12 mouse cellular contexts compared by ENCODE assay signal in the genomic region with DNA sequence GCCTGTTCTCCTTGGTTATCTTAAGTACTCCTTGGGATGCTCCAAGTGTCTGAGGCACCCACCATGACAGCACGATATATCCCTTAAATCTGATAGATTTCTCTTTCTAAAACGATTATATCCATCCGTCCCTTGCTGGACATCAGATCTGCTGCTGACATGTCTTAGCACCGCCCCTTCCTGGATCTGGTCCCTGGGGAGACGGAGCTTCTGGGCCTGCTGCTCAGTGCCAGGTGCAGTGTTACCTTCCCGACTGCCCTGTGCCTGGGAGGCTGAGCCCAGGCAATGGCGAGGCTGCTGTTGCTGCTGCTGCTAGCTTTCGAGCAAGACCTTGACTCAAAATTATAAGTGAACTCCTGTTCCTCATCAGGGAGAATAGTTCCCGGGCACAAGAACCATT.
DNase-seq lines count a peak whose midpoint lies in the region; ATAC-seq lines count a peak whose summit lies in the region.
"Had no signal": no experiment of that assay in that cellular context is flagged by ENCODE, and none has a peak within 500 bp of the region (broad histone marks: within the 10 kb centered on the region; RNA-seq: fewer than 3 reads in every experiment).

No protein-coding gene starts in this region.

- H3K9me3 ChIP-seq in embryonic facial prominence, embryonic 13.5 days, result no peaks in the 10 kb centered on the region
- H3K9me3 ChIP-seq in embryonic facial prominence, embryonic 10.5 days, result no peaks in the 10 kb centered on the region
- no peaks in the 10 kb centered on the region for H3K9me3 ChIP-seq in kidney, embryonic 16.5 days (ENCODE audit: low read length)
- no peaks in the 10 kb centered on the region for H3K9me3 ChIP-seq in lung, embryonic 16.5 days (ENCODE audit: control insufficient read depth, low read length)
- no peaks in the 10 kb centered on the region for H3K9me3 ChIP-seq in stomach, embryonic 16.5 days (replicated peaks; ENCODE audit: control insufficient read depth, low read length)
- H3K9me3 ChIP-seq: forebrain, embryonic 10.5 days; liver, embryonic 13.5 days had no signal

- peaks cover 27% of the 10 kb centered on the region for H3K4me1 ChIP-seq in embryonic facial prominence, embryonic 13.5 days
- peaks cover 36% of the 10 kb centered on the region for H3K4me1 ChIP-seq in embryonic facial prominence, embryonic 10.5 days
- peaks cover 17% of the 10 kb centered on the region for H3K4me1 ChIP-seq in kidney, embryonic 16.5 days (ENCODE audit: insufficient read depth, low read length)
- H3K4me1 ChIP-seq in lung, embryonic 16.5 days (replicated peaks; ENCODE audit: control insufficient read depth, insufficient read depth, low read length), result peaks cover 15% of the 10 kb centered on the region
- H3K4me1 ChIP-seq in stomach, embryonic 16.5 days (ENCODE audit: control insufficient read depth, insufficient read depth, low read length), result peaks cover 6% of the 10 kb centered on the region; the same call in 1 of the 2 replicates
- H3K4me1 ChIP-seq: liver, embryonic 13.5 days had no signal

- H3K27ac ChIP-seq in embryonic facial prominence, embryonic 13.5 days, result peak overlapping the region; percentile 66
- no peak overlapping the region for H3K27ac ChIP-seq in embryonic facial prominence, embryonic 10.5 days (replicated peaks)
- peak overlapping the region; percentile 37; the same call in 1 of the 2 replicates for H3K27ac ChIP-seq in kidney, embryonic 16.5 days (ENCODE audit: low read length)
- H3K27ac ChIP-seq in lung, embryonic 16.5 days (ENCODE audit: low read length), result peak overlapping the region; percentile 75; the same call in 1 of the 2 replicates
- peak overlapping the region; percentile 55; the same call in 1 of the 2 replicates for H3K27ac ChIP-seq in stomach, embryonic 16.5 days (ENCODE audit: low read length)
- H3K27ac ChIP-seq: forebrain, embryonic 10.5 days; liver, embryonic 13.5 days had no signal

- no peak for ATAC-seq in embryonic facial prominence, embryonic 13.5 days (ENCODE audit: insufficient number of reproducible peaks, insufficient read depth, low FRiP score, low TSS enrichment, low read depth)
- ATAC-seq in kidney, embryonic 16.5 days (ENCODE audit: low FRiP score, low TSS enrichment), result no peak
- no peak for ATAC-seq in lung, embryonic 16.5 days (ENCODE audit: low read depth)
- ATAC-seq in stomach, embryonic 16.5 days (ENCODE audit: insufficient read depth, low FRiP score), result no peak

- DNase-seq in embryonic facial prominence, embryonic 10.5 days (ENCODE audit: low spot score), result no peak
- DNase-seq in kidney, adult 11 months, result no peak
- no peak for DNase-seq in lung, postnatal 36 days
- DNase-seq in layer of hippocampus, adult 8-10 months (ENCODE audit: low spot score in 2 of 2), result no peak
- DNase-seq: cerebellum, postnatal 14 days; liver, embryonic 13.5 days; midbrain, embryonic 14.5 days had no signal

- H3K4me3 ChIP-seq in embryonic facial prominence, embryonic 13.5 days, result no peak overlapping the region
- H3K4me3 ChIP-seq in embryonic facial prominence, embryonic 10.5 days, result no peak overlapping the region
- H3K4me3 ChIP-seq in kidney, embryonic 16.5 days (ENCODE audit: low read length), result no peak overlapping the region
- H3K4me3 ChIP-seq in lung, embryonic 16.5 days (ENCODE audit: low read length), result no peak overlapping the region
- no peak overlapping the region for H3K4me3 ChIP-seq in stomach, embryonic 16.5 days (replicated peaks; ENCODE audit: low read length)
- H3K4me3 ChIP-seq: forebrain, embryonic 10.5 days; liver, embryonic 13.5 days had no signal

- no peaks in the 10 kb centered on the region for H3K27me3 ChIP-seq in embryonic facial prominence, embryonic 13.5 days
- H3K27me3 ChIP-seq in embryonic facial prominence, embryonic 10.5 days (replicated peaks; ENCODE audit: low read depth, poor library complexity, severe bottlenecking), result no peaks in the 10 kb centered on the region
- H3K27me3 ChIP-seq in kidney, embryonic 16.5 days (ENCODE audit: insufficient read depth, low read length), result no peaks in the 10 kb centered on the region
- H3K27me3 ChIP-seq in lung, embryonic 16.5 days (ENCODE audit: control insufficient read depth, insufficient read depth, low read depth, low read length), result no peaks in the 10 kb centered on the region
- H3K27me3 ChIP-seq in stomach, embryonic 16.5 days (ENCODE audit: control insufficient read depth, insufficient read depth, low read length), result no peaks in the 10 kb centered on the region
- H3K27me3 ChIP-seq: liver, embryonic 13.5 days had no signal

- H3K9ac ChIP-seq in embryonic facial prominence, embryonic 13.5 days, result no peak overlapping the region
- H3K9ac ChIP-seq in kidney, embryonic 16.5 days (replicated peaks; ENCODE audit: low read length), result no peak overlapping the region
- H3K9ac ChIP-seq in lung, embryonic 16.5 days (ENCODE audit: low read length), result no peak overlapping the region
- H3K9ac ChIP-seq in stomach, embryonic 16.5 days (ENCODE audit: low read length), result no peak overlapping the region
- H3K9ac ChIP-seq: liver, embryonic 13.5 days had no signal

- no peak overlapping the region for H3K4me2 ChIP-seq in embryonic facial prominence, embryonic 13.5 days
- H3K4me2 ChIP-seq in kidney, embryonic 16.5 days (replicated peaks; ENCODE audit: low read depth, low read length), result no peak overlapping the region
- H3K4me2 ChIP-seq in lung, embryonic 16.5 days (ENCODE audit: low read depth, low read length), result no peak overlapping the region
- H3K4me2 ChIP-seq in stomach, embryonic 16.5 days (ENCODE audit: low read depth, low read length), result no peak overlapping the region
- H3K4me2 ChIP-seq: liver, embryonic 13.5 days had no signal

- peaks cover 66% of the 10 kb centered on the region for H3K36me3 ChIP-seq in embryonic facial prominence, embryonic 13.5 days
- peaks cover 22% of the 10 kb centered on the region for H3K36me3 ChIP-seq in embryonic facial prominence, embryonic 10.5 days (replicated peaks)
- H3K36me3 ChIP-seq in kidney, embryonic 16.5 days (ENCODE audit: insufficient read depth, low read length), result peaks cover 38% of the 10 kb centered on the region
- H3K36me3 ChIP-seq in lung, embryonic 16.5 days (ENCODE audit: control insufficient read depth, insufficient read depth, low read length), result peaks cover 28% of the 10 kb centered on the region
- H3K36me3 ChIP-seq in stomach, embryonic 16.5 days (ENCODE audit: control insufficient read depth, insufficient read depth, low read length), result peaks cover 7% of the 10 kb centered on the region
- H3K36me3 ChIP-seq: forebrain, embryonic 10.5 days had no signal

- 68% methylated on average over 9 of the region's 9 CpGs for WGBS in embryonic facial prominence, embryonic 13.5 days
- WGBS in embryonic facial prominence, embryonic 10.5 days, result 76% methylated on average over 9 of the region's 9 CpGs
- WGBS in kidney, embryonic 16.5 days, result 80% methylated on average over 9 of the region's 9 CpGs
- 72% methylated on average over 9 of the region's 9 CpGs for WGBS in lung, embryonic 16.5 days
- WGBS in stomach, embryonic 16.5 days, result 74% methylated on average over 9 of the region's 9 CpGs
